Mouse (Mus musculus): ENCODE measurements around the gene Xkr8. TPM values are rescaled to one million over a fixed set of nuclear protein-coding genes. Genes with fewer than 3 reads are reported as not detected.
"Not testable (repeated sequence)": the region's sequence is repeated elsewhere in the genome, so short reads cannot be mapped to it uniquely, and the experiment has no call there.

The Xkr8 gene
- polyA plus RNA-seq (2012; rRNA removed) = 7.4 and 7.6 TPM in 2 replicates

DNA sequence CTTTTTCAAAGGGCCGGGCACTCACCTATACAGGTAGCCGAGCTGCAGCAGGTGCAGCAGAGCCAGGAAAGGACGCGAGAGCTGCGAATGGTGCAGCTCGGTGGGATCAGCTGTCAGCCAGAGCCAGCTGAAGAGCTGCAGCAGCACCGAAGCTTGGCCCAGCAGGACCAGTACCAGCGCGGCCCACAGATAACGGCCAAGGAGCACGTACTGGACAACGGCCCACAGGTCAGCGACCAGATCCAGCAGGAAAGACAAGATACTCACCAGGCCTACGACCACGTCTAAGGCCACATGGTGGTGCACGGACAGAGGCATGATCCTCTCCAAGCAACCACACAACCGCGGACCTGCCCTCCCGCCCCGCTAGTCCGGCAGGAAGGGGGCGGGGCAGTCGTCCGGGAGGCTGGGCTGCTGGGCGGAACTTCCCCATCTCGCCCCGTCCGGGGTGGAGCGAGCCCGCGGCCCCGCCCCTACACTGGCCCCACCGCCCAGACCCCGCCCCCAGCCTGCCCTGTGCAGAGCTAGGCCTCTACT, at the start of gene Xkr8:
Gene Xkr8 (minus strand): TSS at position 399 of the 537 bp plus-strand sequence.
- Histone ChIP-seq H3K27me3 (ENCODE audit: control insufficient read depth, insufficient read depth, low read length) (no peaks in the 10 kb centered on the region), H3K4me3 (replicated peaks; ENCODE audit: insufficient read depth, low read depth, low read length) (peak within 1 kb of the TSS; percentile 89), H3K27ac (ENCODE audit: insufficient read depth, low read length) (no peak within 1 kb of the TSS), H3K4me1 (ENCODE audit: control insufficient read depth, insufficient read depth, low read length) (no peaks in the 10 kb centered on the region)
- DNase-seq = peak; percentile 81
- TF ChIP-seq CTCF (IDR thresholded peaks at IDR 0.05; ENCODE audit: borderline replicate concordance, insufficient read depth, low read depth, low read length) (no peak), POLR2A (IDR thresholded peaks at IDR 0.05; ENCODE audit: borderline replicate concordance, insufficient read depth, low read length) (peak; percentile 53)
- WGBS = 1% methylated on average over 34 of the region's 34 CpGs

- Histone ChIP-seq H3K4me1 (ENCODE audit: control insufficient read depth, insufficient read depth, low read length) (no peaks in the 10 kb centered on the region), H3K4me3 (replicated peaks; ENCODE audit: insufficient read depth, low read depth, low read length) (no peak overlapping the region), H3K27me3 (ENCODE audit: control insufficient read depth, insufficient read depth, low read length) (no peaks in the 10 kb centered on the region), H3K27ac (ENCODE audit: insufficient read depth, low read length) (no peak overlapping the region)
- 87% methylated on average over 4 of the region's 4 CpGs for WGBS
- DNase-seq = no peak
- no peak for TF ChIP-seq POLR2A (IDR thresholded peaks at IDR 0.05; ENCODE audit: borderline replicate concordance, insufficient read depth, low read length)
- no peak for TF ChIP-seq CTCF (IDR thresholded peaks at IDR 0.05; ENCODE audit: borderline replicate concordance, insufficient read depth, low read depth, low read length)
Observed at GRCm38 (mm10) chr4:132780288-132780687, 47.9 kb upstream of the Xkr8 start.

- no peak for TF ChIP-seq POLR2A (IDR thresholded peaks at IDR 0.05; ENCODE audit: borderline replicate concordance, insufficient read depth, low read length)
- no peak for TF ChIP-seq CTCF (IDR thresholded peaks at IDR 0.05; ENCODE audit: borderline replicate concordance, insufficient read depth, low read depth, low read length)
- no peak overlapping the region for H3K27ac ChIP-seq (ENCODE audit: insufficient read depth, low read length)
- 94% methylated on average over 6 of the region's 6 CpGs for WGBS
- no peak for DNase-seq
- no peaks in the 10 kb centered on the region for H3K4me1 ChIP-seq (ENCODE audit: control insufficient read depth, insufficient read depth, low read length)
- H3K27me3 ChIP-seq (ENCODE audit: control insufficient read depth, insufficient read depth, low read length) = no peaks in the 10 kb centered on the region
- no peak overlapping the region for H3K4me3 ChIP-seq (replicated peaks; ENCODE audit: insufficient read depth, low read depth, low read length)
Observed at GRCm38 (mm10) chr4:132778562-132779201, 46.3 kb upstream of the Xkr8 start.

DNA sequence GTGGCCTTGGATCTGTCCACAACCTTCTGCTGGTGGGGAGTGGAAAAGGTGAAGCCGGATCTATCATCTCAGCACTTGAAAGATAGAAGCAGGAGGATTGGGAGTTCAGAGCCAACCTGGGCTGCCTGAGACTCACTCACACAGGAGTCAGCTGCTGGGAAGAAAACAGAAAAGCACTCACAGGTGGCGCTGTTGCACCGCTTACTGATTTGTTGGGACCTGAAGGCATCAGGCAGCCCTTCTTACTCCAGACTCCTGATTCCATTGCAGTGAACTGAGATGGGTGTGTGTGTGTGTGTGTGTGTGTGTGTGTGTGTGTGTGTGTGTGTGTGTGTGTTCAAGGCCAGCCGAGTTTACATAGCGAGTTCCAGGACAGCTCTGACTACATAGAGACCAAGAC, 44.4 kb upstream of the Xkr8 start:
- WGBS = 85% methylated on average over 5 of the region's 5 CpGs
- H3K4me1 ChIP-seq (ENCODE audit: control insufficient read depth, insufficient read depth, low read length) = no peaks in the 10 kb centered on the region
- no peak overlapping the region for H3K27ac ChIP-seq (ENCODE audit: insufficient read depth, low read length)
- H3K4me3 ChIP-seq (replicated peaks; ENCODE audit: insufficient read depth, low read depth, low read length) = no peak overlapping the region
- DNase-seq = peak; percentile 27 to 50
- H3K27me3 ChIP-seq (ENCODE audit: control insufficient read depth, insufficient read depth, low read length) = no peaks in the 10 kb centered on the region
- TF ChIP-seq CTCF (IDR thresholded peaks at IDR 0.05; ENCODE audit: borderline replicate concordance, insufficient read depth, low read depth, low read length) (peak; percentile 55; the same call in 1 of the 2 replicates), POLR2A (IDR thresholded peaks at IDR 0.05; ENCODE audit: borderline replicate concordance, insufficient read depth, low read length) (no peak)

- WGBS = 77% methylated on average over 3 of the region's 3 CpGs
- H3K4me1 ChIP-seq (ENCODE audit: control insufficient read depth, insufficient read depth, low read length) = no peaks in the 10 kb centered on the region
- H3K27me3 ChIP-seq (ENCODE audit: control insufficient read depth, insufficient read depth, low read length) = no peaks in the 10 kb centered on the region
- no peak overlapping the region for H3K27ac ChIP-seq (ENCODE audit: insufficient read depth, low read length)
- no peak overlapping the region for H3K4me3 ChIP-seq (replicated peaks; ENCODE audit: insufficient read depth, low read depth, low read length)
- DNase-seq = no peak
- no peak for TF ChIP-seq POLR2A (IDR thresholded peaks at IDR 0.05; ENCODE audit: borderline replicate concordance, insufficient read depth, low read length)
- TF ChIP-seq CTCF (IDR thresholded peaks at IDR 0.05; ENCODE audit: borderline replicate concordance, insufficient read depth, low read depth, low read length) = no peak
Observed at GRCm38 (mm10) chr4:132774905-132775304, 42.6 kb upstream of the Xkr8 start.

DNA sequence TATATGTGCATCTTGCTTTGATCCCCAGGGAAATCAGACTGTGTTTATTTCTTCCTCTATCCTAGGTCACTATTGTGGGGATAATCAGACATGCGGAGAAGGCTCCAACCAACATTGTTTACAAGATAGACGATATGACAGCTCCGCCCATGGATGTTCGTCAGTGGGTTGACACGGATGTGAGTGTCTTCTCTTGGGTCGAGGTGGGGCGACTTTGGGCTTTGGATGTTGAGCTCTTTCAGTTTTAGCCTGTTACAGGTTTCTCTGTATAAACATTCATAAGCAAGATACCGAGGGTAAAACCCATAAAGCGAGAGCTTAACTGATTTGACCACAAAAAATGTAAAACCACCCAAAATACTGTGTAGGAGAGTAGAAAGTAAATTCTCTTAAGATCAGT, 39.4 kb upstream of the Xkr8 start:
- 89% methylated on average over 9 of the region's 9 CpGs for WGBS
- Histone ChIP-seq H3K27ac (ENCODE audit: insufficient read depth, low read length) (no peak overlapping the region), H3K4me1 (ENCODE audit: control insufficient read depth, insufficient read depth, low read length) (no peaks in the 10 kb centered on the region), H3K4me3 (replicated peaks; ENCODE audit: insufficient read depth, low read depth, low read length) (no peak overlapping the region), H3K27me3 (ENCODE audit: control insufficient read depth, insufficient read depth, low read length) (no peaks in the 10 kb centered on the region)
- DNase-seq = no peak
- TF ChIP-seq POLR2A (IDR thresholded peaks at IDR 0.05; ENCODE audit: borderline replicate concordance, insufficient read depth, low read length) (no peak), CTCF (IDR thresholded peaks at IDR 0.05; ENCODE audit: borderline replicate concordance, insufficient read depth, low read depth, low read length) (no peak)

- no peak within 1 kb of the TSS for H3K27ac ChIP-seq (ENCODE audit: insufficient read depth, low read length)
- WGBS = under 1% methylated on average over 69 of the region's 71 CpGs
- peak; percentile 99 for DNase-seq
- no peaks in the 10 kb centered on the region for H3K4me1 ChIP-seq (ENCODE audit: control insufficient read depth, insufficient read depth, low read length)
- H3K4me3 ChIP-seq (replicated peaks; ENCODE audit: insufficient read depth, low read depth, low read length) = peak within 1 kb of the TSS; percentile 92
- TF ChIP-seq CTCF (IDR thresholded peaks at IDR 0.05; ENCODE audit: borderline replicate concordance, insufficient read depth, low read depth, low read length) (no peak), POLR2A (IDR thresholded peaks at IDR 0.05; ENCODE audit: borderline replicate concordance, insufficient read depth, low read length) (peak; percentile 27; the same call in 1 of the 2 replicates)
- no peaks in the 10 kb centered on the region for H3K27me3 ChIP-seq (ENCODE audit: control insufficient read depth, insufficient read depth, low read length)
Observed at GRCm38 (mm10) chr4:132767914-132768876, 35.8 kb upstream of the Xkr8 start, which contains the start of gene Rpa2. Gene Rpa2 (plus strand): TSS chr4:132768332.

- 82% methylated on average over 3 of the region's 3 CpGs for WGBS
- not testable (repeated sequence) for DNase-seq; H3K27ac ChIP-seq (ENCODE audit: insufficient read depth, low read length); H3K4me3 ChIP-seq (replicated peaks; ENCODE audit: insufficient read depth, low read depth, low read length); H3K27me3 ChIP-seq (ENCODE audit: control insufficient read depth, insufficient read depth, low read length); H3K4me1 ChIP-seq (ENCODE audit: control insufficient read depth, insufficient read depth, low read length)
Observed at GRCm38 (mm10) chr4:132763125-132763524, 30.8 kb upstream of the Xkr8 start.
